Mouse (Mus musculus) Muller cell, postnatal 12 days (primary cell): ENCODE measurements around the gene Sema4d.
"Not testable (repeated sequence)": the region's sequence is repeated elsewhere in the genome, so short reads cannot be mapped to it uniquely, and the experiment has no call there.

Experiments
- DNase-seq: peaks from one replicate; pipeline ENCODE4 v3.0.0-alpha.2; 2015; ENCODE audit errors: inconsistent ontology term

Sema4d gene

GRCm38 (mm10) chr13:51793425-51793891 is at the start of gene Sema4d:
TSS of gene Sema4d (minus strand) at chr13:51793747.
- DNase-seq: peak; percentile 87

DNA sequence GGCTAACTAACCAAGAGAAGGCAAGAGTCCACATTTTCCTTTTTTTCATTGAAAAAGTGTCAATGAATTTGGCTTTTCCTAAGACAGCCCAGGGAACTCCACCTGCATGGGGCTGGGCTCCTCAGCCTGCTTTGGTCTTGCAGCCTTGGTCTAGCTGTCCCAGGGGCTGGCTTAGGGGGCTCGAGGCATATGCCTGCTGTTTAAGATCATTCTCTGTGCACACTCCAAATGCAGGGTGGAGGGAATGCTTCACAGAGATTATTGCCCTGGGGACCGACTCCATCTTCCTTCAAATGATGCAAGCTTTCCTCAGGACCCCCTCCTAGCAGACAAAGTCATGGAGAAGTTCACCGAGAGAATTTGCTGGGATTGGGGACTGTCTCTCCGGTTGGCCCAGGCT is 49.8 kb upstream of the Sema4d start:
- DNase-seq: no peak

DNA sequence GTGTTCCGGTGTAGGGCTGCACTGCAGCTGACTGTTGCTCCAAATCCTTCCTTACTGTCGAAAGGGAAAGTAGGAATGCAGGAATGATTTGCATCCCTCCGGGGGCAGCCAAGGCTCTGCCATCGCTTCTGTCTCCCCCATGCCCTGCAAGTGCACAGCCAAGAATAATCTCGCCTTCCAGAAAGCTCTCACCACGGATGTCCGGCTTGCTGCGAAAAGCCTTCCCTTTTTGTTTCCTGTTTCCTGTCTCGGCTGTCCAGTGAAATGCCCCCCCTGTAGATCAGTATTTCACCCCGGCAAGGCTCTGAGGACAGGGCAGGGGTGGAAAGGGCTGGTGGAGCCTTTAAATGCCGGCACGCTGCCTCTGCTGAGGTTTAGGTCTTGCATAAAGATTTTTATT is 49.2 kb upstream of the Sema4d start:
- no peak for DNase-seq

DNA sequence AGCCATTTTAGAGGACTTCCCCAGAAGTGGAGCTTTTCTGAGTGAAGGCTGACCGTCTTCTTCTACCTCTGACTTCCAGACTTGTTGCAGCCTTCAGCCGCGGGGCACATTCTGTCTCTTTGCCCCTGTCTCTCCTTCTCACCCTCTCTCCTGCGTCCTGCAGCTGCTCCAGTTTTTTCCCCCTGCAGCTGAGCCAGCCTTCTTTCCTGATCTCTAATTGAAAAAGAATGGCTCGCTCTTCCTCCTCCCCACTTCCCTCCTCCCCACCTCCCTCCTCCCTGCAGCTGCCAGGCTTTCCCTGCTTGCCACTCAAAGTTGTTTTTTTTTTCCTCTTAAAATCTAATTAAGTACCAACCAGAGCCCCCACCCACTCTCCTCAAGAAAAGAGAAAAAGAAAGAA is 48.6 kb upstream of the Sema4d start:
- no peak for DNase-seq

- no peak for DNase-seq
Observed at GRCm38 (mm10) chr13:51841541-51842115, 48.1 kb upstream of the Sema4d start.

- no peak for DNase-seq
Observed at GRCm38 (mm10) chr13:51840702-51841101, 47.2 kb upstream of the Sema4d start.

DNA sequence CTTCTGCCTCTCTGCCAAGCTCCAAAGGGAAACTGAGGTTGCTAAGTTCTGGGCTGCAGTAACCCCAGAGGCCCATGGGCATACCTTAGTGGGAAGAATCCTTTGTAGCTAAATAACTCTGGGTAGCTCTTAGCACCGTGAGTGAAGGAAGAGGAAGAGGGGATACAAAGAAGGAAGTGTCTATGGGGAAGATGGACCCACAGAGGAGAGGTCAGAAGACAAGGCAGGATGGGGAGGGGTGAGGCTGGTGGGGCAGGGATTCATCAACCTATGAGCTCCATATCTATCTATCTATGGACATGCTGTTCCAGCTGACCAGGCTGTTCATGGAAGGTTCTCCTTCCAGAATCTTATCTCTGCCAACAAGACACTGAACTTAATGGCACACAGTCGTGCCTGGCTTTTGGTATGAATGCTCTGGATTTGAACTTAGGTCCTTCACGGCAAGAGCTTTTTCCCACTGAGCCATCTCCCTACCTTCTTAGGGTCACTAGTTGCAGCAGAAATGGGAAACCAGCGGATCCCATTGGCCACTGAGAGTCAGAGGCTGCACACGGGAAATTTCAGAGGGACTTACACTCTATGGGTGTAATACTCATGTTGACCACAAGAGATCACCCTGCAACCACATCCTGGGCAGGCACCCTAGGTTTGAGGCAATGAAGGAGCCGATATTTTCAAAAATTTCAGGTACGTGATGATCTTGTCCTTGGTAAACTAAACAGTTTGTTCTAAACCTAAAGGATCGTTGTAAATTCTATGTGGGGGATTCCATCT is 45.9 kb upstream of the Sema4d start:
- peak; percentile 47 for DNase-seq

- DNase-seq: no peak
Observed at GRCm38 (mm10) chr13:51837402-51837801, 43.9 kb upstream of the Sema4d start.

DNA sequence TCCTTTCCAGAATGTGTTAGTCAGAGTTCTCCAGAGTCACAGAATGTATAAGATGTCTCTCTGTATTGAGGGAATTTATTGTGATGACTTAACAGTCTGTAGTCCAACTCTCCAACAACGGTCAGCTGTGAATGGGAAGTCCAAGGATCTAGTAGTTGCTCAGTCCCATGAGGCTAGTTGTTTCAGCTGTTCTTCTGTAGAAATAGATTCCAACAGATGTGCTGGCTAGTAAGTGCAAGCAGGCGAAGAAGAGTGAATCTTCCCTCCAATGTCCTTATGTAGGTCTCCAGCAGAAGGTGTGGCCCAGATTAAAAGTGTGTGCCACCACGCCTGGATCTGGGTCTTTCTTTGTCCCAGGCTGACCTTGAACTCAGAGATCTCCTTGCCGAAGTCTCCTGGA is 41.7 kb upstream of the Sema4d start:
- not testable (repeated sequence) for DNase-seq

DNA sequence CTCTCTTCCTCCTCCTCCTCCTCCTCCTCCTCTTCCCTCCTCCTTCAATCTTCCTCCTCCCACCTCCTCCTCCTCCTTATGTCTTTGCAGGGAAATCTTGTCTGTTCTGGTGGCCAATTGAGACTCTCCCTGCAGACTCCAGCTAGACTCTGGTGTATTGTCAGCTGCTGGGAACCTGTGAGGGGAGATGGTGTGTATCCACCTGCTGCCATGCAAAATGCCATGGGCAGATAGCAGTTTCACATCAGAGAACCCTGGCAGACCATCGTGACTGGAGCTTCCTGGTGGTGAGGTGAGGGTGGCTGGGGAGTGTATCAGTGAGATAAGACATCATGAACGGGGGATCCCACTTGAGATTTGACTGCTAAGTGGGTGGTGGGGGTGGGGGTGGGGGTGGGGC is 41.0 kb upstream of the Sema4d start:
- no peak for DNase-seq

DNA sequence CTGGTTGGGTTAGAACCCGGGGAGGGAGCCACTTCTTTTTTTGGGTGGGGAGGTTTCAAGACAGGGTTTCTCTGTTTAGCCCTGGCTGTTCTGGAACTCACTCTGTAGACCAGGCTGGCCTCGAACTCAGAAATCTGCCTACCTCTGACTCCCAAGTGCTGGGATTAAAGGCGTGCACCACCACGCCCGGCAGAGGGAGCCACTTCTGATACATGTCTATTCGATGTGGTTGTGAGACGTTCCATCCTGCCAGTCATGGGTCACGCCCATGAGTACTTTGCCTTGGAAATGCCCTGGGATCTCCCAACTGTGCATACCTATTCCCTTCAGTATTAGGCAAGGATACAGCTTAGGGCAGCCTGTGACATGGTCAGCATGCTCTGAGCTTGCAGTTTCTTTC is 40.5 kb upstream of the Sema4d start:
- not testable (repeated sequence) for DNase-seq

DNA sequence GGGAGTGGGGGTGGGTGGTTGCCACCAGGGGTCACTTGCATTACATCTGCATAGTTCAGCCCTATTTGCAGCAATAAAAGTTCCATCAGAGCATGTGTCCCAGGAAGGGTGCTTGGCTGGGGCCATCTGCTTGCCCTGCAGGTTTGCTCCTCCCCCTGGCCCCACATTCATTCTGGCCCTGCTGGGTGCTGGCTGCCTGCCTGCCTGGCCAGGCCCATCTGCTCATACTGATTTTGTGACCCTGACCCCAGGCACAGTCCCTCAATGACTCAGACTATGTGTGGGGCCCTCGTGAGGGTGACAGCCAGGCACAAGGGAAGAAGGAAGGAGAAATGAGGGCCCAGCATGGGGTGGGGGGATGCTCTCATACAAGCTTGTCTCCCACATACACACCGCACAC is 40.1 kb upstream of the Sema4d start:
- DNase-seq: peak; percentile 39

- DNase-seq: no peak
Observed at GRCm38 (mm10) chr13:51832491-51832890, 38.9 kb upstream of the Sema4d start.

GRCm38 (mm10) chr13:51830744-51831450 is 37.4 kb upstream of the Sema4d start:
- peak; percentile 47 for DNase-seq

GRCm38 (mm10) chr13:51823822-51824495 is 30.4 kb upstream of the Sema4d start:
- DNase-seq: no peak

GRCm38 (mm10) chr13:51821988-51822387 is 28.4 kb upstream of the Sema4d start:
- DNase-seq: no peak

- DNase-seq: no peak
Observed at GRCm38 (mm10) chr13:51819351-51819750, 25.8 kb upstream of the Sema4d start.

- DNase-seq: no peak
Observed at GRCm38 (mm10) chr13:51818944-51819326, 25.4 kb upstream of the Sema4d start.

DNA sequence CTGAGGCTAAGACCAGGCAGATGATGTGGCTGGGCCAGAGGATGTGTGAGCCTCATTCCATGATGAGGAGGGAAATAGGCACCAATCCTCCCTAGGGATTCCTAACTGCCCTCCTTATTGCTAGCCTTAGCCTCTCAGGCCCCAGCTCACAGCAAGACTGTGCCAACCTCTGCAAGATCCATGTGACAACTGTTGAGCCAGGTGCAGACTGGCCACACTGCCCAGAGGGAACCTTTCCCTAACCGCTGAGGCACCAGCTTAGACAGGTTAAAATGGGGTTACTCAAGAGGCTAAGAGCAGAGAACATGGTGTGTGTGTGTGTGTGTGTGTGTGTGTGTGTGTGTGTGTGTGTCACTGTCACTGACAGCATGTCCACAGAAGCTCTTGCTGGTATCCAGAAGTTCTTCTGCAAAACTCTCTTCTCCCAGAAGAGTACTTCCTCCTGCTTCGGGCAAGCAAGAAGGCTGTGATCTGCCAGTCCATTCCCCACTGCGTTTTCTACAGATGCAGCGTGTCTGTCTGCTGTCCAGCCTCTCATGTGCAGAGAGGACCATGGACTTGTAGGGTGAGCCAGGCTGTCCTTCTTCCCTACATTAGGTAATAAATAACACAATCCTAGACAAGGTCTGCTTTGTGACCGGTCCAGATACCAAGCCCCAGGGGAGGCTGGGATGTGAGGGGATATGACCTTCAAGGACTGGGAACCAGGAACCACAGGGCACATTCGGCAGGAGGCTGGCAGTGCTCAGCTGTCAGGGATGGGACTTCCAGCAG is 24.8 kb upstream of the Sema4d start:
- no peak for DNase-seq

DNA sequence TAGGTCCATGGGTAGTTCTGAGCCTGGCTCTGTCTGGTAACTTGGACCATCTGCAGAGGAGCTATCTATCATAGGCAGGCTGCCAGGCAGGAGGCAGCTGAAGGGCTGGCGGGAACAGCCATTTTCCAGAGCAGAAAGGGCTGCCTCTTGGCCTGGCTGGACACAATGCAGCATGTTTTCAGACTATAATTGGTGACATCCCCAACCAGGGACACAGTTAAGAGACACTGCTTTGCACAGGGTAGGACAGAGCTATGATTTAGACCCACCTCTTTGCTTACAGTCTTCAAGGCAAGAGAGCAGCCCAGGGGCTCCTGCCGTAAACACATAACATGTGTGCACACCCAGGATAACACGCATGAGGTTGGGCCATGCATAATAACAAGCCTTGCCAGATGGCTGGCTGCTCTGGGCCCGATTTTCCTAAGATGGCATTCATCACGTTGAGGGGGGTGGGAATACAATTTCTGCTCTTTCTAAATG is 23.1 kb upstream of the Sema4d start:
- DNase-seq: no peak

- DNase-seq: no peak
Observed at GRCm38 (mm10) chr13:51815865-51816504, 22.4 kb upstream of the Sema4d start.
